Mouse (Mus musculus) ES-E14 (cell line): ENCODE measurements around the gene Itfg2. TPM values are rescaled to one million over a fixed set of nuclear protein-coding genes. Genes with fewer than 3 reads are reported as not detected.

Source experiments
- DNase-seq: peaks from one replicate; pipeline ENCODE4 v3.0.0-alpha.2; 2013; ENCODE audit warnings: low read depth, low spot score
- H3K27ac ChIP-seq: 2 replicates; pipeline ENCODE4 v1.5.1; 2012; ENCODE audit warnings: low read depth, mild to moderate bottlenecking, low read length, moderate library complexity, mixed read lengths; ENCODE audit not compliant: poor library complexity, insufficient read depth, severe bottlenecking
- H3K36me3 ChIP-seq: 2 replicates; pipeline ENCODE4 v1.6.1; 2012; ENCODE audit warnings: mild to moderate bottlenecking, low read length, moderate library complexity, mixed read lengths; ENCODE audit not compliant: control insufficient read depth, poor library complexity, insufficient read depth, severe bottlenecking
- H3K4me1 ChIP-seq, 2 experiments: fragments of 150-350 bp in 1 of 2; sonication (generic) in 1 of 2; 2 replicates each; pipeline ENCODE4 v1.6.1; 2012; ENCODE audit warnings: low read length in 2 of 2, mild to moderate bottlenecking in 1 of 2, mixed read lengths in 1 of 2; ENCODE audit not compliant: control insufficient read depth in 2 of 2, insufficient read depth in 2 of 2, poor library complexity in 1 of 2
- H3K4me3 ChIP-seq, 2 experiments: fragments of 150-350 bp in 1 of 2; sonication (generic) in 1 of 2; 2 replicates each; pipeline ENCODE4 v1.5.1; 2012; ENCODE audit warnings: low read length in 2 of 2, low read depth in 1 of 2, mild to moderate bottlenecking in 1 of 2, mixed read lengths in 1 of 2; ENCODE audit not compliant: insufficient read depth in 1 of 2, poor library complexity in 1 of 2, severe bottlenecking in 1 of 2
- H3K9ac ChIP-seq: 2 replicates; pipeline ENCODE4 v1.6.1; 2012; ENCODE audit warnings: low read depth, mild to moderate bottlenecking, low read length, mixed read lengths; ENCODE audit not compliant: poor library complexity, insufficient read depth, severe bottlenecking
- H3K9me3 ChIP-seq: fragments of 150-350 bp; sonication (generic); 2 replicates; pipeline ENCODE4 v1.6.1; 2012; ENCODE audit warnings: low read depth, mild to moderate bottlenecking, low read length; ENCODE audit not compliant: control insufficient read depth, insufficient read depth
- CHD2 ChIP-seq: IDR thresholded peaks from 2 replicates; pipeline ENCODE4 v1.6.1; 2014; ENCODE audit warnings: mild to moderate bottlenecking, low read depth, low read length, inconsistent platforms
- HCFC1 ChIP-seq: IDR thresholded peaks from 2 replicates; pipeline ENCODE4 v1.6.1; 2012; ENCODE audit warnings: low read length, inconsistent platforms, borderline replicate concordance; ENCODE audit not compliant: insufficient read depth
- MAFK ChIP-seq: IDR thresholded peaks from 2 replicates; pipeline ENCODE4 v1.6.1; 2014; ENCODE audit warnings: mild to moderate bottlenecking, low read depth, low read length, inconsistent platforms; ENCODE audit not compliant: insufficient read depth
- ZC3H11A ChIP-seq: IDR thresholded peaks from 2 replicates; pipeline ENCODE4 v1.6.1; 2012; ENCODE audit warnings: low read depth, mild to moderate bottlenecking, inconsistent platforms, low read length, borderline replicate concordance
- ZNF384 ChIP-seq: IDR thresholded peaks from 2 replicates; pipeline ENCODE4 v1.6.1; 2012; ENCODE audit warnings: low read depth, low read length, inconsistent platforms
- in situ Hi-C, 2 experiments: fragments of 600-800 bp; cut with MboI; formaldehyde crosslinking; loops; one replicate each; pipeline ENCODE4 v1.15.1; 2025; ENCODE audit warnings: low sequenced_read_pairs in 2 of 2, inconsistent platforms in 1 of 2; ENCODE audit not compliant: unreplicated experiment in 2 of 2
- total RNA-seq: library from RNA; depleted of rRNA; stranded (reverse); fragments of 300-350 nt; gene quantifications from 2 replicates; pipeline ENCODE4 v1.2.3, GENCODE M21; 2012

Gene Itfg2
- total RNA-seq, 1 experiment, result 33.4 TPM

GRCm38 (mm10) chr6:128404708-128405107, 20.0 kb downstream of the Itfg2 start:
- in situ Hi-C loops, result no loop called here

GRCm38 (mm10) chr6:128399421-128400185, 25.1 kb downstream of the Itfg2 start:
- no peaks in the 10 kb centered on the region for H3K9me3 ChIP-seq
- no peak overlapping the region for H3K27ac ChIP-seq
- in situ Hi-C loops, result no loop called here
- no peak overlapping the region for H3K9ac ChIP-seq
- H3K36me3 ChIP-seq, result no peaks in the 10 kb centered on the region
- H3K4me1 ChIP-seq, result no peaks in the 10 kb centered on the region
- H3K4me3 ChIP-seq, result no peak overlapping the region
- TF ChIP-seq ZC3H11A, result no peak
- TF ChIP-seq ZNF384, result no peak
- no peak for TF ChIP-seq HCFC1
- no peak for TF ChIP-seq MAFK
- TF ChIP-seq CHD2, result no peak
- no peak for DNase-seq

More at GRCm38 (mm10) chr6:128404708-128405107, 20.0 kb downstream of the Itfg2 start:
- no peak overlapping the region for H3K4me3 ChIP-seq
- no peak overlapping the region for H3K27ac ChIP-seq
- H3K9me3 ChIP-seq, result no peaks in the 10 kb centered on the region
- H3K4me1 ChIP-seq, result peaks cover 4 to 9% of the 10 kb centered on the region in 2 experiments; a peak in 2 of 4 replicates
- DNase-seq, result no peak
- TF ChIP-seq CHD2 (no peak), MAFK (no peak), ZNF384 (no peak), ZC3H11A (no peak), HCFC1 (no peak)
- peaks cover 13% of the 10 kb centered on the region for H3K36me3 ChIP-seq
- no peak overlapping the region for H3K9ac ChIP-seq

GRCm38 (mm10) chr6:128398996-128399395, 25.7 kb downstream of the Itfg2 start, which contains the start of gene Nrip2:
TSS of gene Nrip2 (plus strand) at chr6:128399296.
- no peak within 1 kb of the TSS for H3K27ac ChIP-seq
- no peak within 1 kb of the TSS for H3K4me3 ChIP-seq
- TF ChIP-seq CHD2, result no peak
- no peak for TF ChIP-seq ZC3H11A
- TF ChIP-seq MAFK, result no peak
- TF ChIP-seq ZNF384, result no peak
- TF ChIP-seq HCFC1, result no peak

GRCm38 (mm10) chr6:128397574-128398261, 27.0 kb downstream of the Itfg2 start:
- in situ Hi-C loops, result no loop called here

More at GRCm38 (mm10) chr6:128398996-128399395, 25.7 kb downstream of the Itfg2 start, which contains the start of gene Nrip2:
- no peak for DNase-seq
- in situ Hi-C loops, result no loop called here
- H3K9me3 ChIP-seq, result no peaks in the 10 kb centered on the region
- H3K36me3 ChIP-seq, result no peaks in the 10 kb centered on the region
- no peaks in the 10 kb centered on the region for H3K4me1 ChIP-seq
- no peak within 1 kb of the TSS for H3K9ac ChIP-seq

More at GRCm38 (mm10) chr6:128397574-128398261, 27.0 kb downstream of the Itfg2 start:
- DNase-seq, result no peak
- Histone ChIP-seq H3K9me3 (no peaks in the 10 kb centered on the region), H3K4me3 (no peak overlapping the region), H3K9ac (no peak overlapping the region), H3K27ac (no peak overlapping the region), H3K4me1 (no peaks in the 10 kb centered on the region), H3K36me3 (no peaks in the 10 kb centered on the region)
- TF ChIP-seq CHD2 (no peak), MAFK (no peak), ZC3H11A (no peak), HCFC1 (no peak), ZNF384 (no peak)
